ENCODE assay signal across 14 mouse cellular contexts in the genomic region with DNA sequence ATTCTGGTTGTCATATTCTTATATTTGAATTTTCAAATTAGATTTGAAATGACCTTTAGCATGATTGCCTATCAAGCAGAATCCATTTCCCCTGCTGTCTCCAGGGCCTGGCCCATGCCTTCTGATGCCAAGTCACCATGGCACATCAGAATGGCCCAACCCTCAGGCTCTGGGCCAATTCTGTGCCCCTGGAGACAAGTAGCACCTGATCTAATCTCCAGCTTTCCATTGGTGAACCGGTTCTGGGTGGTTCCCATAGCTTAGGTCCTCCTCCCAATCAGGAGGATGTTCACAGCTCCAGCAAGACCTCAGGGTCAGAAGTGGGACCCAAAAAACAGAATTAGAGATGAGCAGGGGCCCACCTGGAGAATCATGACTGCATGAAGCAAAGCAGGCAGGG.
"Had no signal": no experiment of that assay in that cellular context is flagged by ENCODE, and none has a peak within 500 bp of the region (broad histone marks: within the 10 kb centered on the region; RNA-seq: fewer than 3 reads in every experiment).

No protein-coding gene starts in this region.

- H3K4me1 ChIP-seq: midbrain, embryonic 10.5 days; neural tube, embryonic 12.5 days had no signal

- H3K4me3 ChIP-seq: kidney, embryonic 15.5 days; limb, embryonic 13.5 days; midbrain, embryonic 10.5 days; neural tube, embryonic 12.5 days had no signal

- H3K27ac ChIP-seq: kidney, embryonic 15.5 days; limb, embryonic 13.5 days; liver, embryonic 14.5 days; midbrain, embryonic 10.5 days; neural tube, embryonic 12.5 days had no signal

- DNase-seq: kidney, adult 11 months; kidney, postnatal 36 days; layer of hippocampus, adult 9-11 months; layer of hippocampus, postnatal 36 days; lung, adult 2 months; lung, postnatal 10 days; midbrain, embryonic 14.5 days; right cerebral cortex, postnatal 14 days; thymus, postnatal 36 days had no signal
